Mouse (Mus musculus) adrenal gland, adult 18-20 months (tissue): Measurements from ENCODE around the gene 4930451I11Rik. TPM values are rescaled to one million over a fixed set of nuclear protein-coding genes. Genes with fewer than 3 reads are reported as not detected.

Experiments
- DNase-seq, 2 experiments: peaks; one replicate each; pipeline ENCODE4 v3.0.0; 2021 to 2022; ENCODE audit warnings: low spot score in 2 of 2
- long read RNA-seq, 2 experiments: library from polyadenylated mRNA; stranded (forward); transcript quantifications; one replicate each; pipeline ENCODE4 v2.0.0; 2021
- total RNA-seq, 2 experiments: library from RNA; stranded (reverse); gene quantifications; 1 replicate in 1 of 2; 2 replicates in 1 of 2; pipeline ENCODE4 v1.2.3; 2021

Gene 4930451I11Rik
- total RNA-seq = not detected
- long read RNA-seq, experiment 1 = 0 reads
- long read RNA-seq, experiment 2 = 0 reads

DNA sequence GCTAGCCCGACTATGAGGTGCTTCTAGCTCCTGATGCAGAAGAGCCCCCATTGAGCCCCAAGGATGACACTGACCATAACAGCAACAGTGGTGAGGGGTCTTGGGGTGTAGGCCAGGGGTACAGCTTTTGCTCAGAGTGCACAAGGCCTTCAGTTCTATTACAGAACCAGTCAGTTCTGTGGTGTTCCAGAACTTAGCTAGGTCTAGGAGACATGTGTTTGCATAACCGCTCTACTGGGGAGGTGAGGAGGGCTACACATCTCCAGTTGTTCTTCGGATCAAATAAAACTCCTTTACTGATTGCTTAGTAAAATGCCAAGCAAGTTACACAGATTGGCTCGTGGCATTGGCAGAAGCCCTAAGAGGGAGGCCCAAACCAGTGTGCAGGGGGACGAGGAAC is at the start of gene 4930451I11Rik:
TSS of gene 4930451I11Rik (minus strand) at position 101 of the 400 bp plus-strand sequence.
- no peak for DNase-seq

DNA sequence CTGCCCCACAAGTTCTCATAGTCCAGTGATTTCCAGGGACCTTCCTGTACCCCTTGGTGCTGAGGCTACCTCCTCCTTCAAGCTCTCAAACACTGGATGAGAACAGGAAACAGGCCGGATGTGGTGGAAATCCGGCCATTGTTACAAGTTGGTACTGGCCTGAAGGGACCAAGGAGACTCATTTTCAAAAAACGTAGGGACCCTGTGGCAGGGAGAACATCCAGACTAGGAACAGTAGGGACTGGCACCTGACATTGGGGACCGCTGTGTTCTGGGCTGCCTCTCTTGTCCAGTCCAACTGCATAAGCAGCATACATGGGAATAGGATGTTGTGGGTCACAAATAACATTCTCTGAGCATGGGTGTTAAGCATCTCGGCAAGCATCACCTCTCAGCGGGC is 49.6 kb upstream of the 4930451I11Rik start:
- no peak for DNase-seq

DNA sequence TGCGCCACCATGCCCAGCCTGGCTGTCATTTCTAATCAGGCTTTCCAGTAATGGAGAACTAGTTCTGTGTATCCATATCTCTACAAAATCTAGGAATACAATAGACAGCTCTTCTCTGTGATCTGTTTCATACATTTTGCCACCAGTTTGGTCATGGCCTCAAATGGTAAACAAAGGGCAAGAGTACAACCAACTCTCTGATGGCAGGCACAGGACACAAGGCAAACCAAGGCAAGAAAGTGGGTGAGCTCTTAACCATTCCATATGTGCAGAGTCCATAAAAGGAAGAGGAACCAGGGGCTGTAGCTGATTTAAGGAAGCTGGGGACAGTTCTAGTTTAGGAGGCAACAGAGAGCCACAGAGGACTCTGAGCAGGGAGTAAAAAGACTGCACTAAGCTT is 45.8 kb upstream of the 4930451I11Rik start:
- DNase-seq = no peak

DNA sequence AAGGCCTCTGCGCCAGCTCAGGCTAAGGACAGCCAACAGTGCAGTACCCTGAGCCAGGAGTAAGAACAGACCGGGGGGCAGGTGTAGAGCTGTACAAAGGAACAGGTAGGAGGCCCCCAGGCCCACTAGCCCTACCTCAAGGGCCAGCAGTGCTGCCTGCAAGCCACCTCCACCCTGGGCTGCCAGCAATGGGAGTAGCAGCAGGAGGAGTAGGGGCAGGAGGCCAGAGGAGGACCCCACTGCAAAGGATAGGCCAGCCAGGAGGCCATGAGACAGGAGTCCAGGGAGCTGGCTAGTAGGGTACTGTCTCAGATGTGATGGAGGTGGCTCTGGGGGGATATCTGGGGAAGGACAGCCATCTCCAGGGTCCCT is 39.1 kb upstream of the 4930451I11Rik start:
- no peak for DNase-seq

DNA sequence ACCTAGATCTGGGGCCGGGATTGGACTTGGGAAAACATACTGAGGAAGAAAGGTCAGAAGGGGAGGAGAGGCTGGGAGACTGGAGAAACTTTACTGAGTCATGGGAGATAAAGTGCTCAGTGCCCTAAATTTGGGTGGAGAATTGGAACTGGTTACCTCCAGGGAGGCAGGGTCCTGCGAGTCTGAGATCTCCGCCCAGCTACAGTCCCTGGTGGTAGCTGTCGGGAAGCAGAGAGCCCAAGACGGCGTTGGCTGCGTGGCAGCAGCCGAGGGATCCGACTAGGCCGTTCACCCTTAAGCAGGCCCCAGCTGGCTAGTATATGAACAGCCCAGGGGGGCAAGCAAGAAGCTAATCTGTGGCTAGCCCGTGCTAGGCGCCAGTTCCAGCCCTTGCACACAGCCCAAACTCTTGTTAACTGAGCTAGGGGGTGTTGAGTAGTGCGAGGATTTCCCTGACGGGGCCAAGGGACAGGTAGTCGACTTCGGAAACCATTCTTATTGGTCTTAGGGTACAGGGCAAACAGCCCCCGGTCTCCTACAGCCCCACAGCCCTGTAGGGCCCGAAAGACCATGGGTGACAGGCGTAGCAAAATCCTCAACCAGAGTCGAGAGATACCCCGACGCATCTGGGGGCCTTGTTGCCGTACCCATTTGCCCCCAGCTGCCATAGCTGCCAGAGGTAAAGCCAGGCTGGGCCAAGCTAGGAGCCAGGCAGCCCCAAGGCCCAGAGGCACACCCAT is 38.5 kb upstream of the 4930451I11Rik start:
- no peak for DNase-seq

DNA sequence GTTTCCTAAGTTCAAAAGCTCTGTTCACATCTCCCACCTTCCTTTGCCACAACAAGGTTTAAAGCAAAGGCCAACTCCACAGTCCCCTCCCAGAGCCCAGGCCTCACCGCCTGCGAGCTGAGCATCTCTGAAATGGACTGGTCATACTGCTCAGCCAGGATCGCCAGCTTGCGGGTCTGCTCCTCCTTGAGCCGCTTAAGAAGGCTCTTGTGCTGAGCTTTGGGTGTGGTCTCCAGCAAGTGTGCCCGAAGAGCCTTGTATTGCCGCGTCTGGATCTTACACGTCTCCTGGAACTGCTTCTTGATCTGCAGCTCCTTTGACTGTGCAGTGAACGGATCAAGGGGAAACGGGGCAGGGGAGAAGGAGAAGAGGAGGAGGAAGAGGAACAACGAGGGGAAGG is 36.6 kb upstream of the 4930451I11Rik start:
- DNase-seq = no peak

DNA sequence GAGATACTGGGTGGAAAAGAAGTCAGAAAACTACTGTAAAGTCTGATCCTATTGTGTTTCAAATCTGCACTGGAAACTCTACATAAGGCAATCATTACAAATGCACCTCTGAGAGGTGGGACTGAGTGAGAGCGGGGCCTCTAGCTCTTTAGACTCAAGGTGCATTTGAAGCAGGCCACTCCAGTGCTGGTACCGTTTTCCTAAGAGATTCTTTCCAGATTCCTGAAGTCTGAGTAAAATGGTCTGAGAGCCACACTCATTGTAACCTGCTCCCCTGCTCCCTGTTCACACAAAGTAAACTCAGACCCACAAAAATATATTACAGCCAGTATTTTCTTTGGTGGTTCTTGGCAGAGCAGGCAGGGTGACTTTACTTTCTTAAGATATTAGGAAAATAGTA is 36.1 kb upstream of the 4930451I11Rik start:
- no peak for DNase-seq

DNA sequence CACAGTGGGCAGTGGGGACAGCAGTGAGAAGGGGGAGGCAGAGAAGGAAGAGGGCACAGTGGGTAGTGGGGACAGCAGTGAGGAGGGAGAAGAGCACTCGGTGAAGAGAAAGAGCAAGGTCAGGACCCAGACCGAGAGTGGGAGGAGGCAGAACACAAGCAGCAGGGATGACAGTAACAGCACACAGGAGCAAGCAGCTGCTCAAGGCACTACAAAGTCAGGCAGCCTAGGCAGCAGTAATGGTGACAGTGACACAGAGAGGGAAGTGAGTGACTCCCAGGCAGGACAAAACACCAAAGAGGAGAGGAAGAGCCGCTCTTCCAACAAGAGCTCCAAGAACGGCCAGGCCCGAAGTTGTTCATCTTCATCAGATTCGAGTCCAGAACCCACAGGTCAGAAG is 32.4 kb upstream of the 4930451I11Rik start:
- no peak for DNase-seq

DNA sequence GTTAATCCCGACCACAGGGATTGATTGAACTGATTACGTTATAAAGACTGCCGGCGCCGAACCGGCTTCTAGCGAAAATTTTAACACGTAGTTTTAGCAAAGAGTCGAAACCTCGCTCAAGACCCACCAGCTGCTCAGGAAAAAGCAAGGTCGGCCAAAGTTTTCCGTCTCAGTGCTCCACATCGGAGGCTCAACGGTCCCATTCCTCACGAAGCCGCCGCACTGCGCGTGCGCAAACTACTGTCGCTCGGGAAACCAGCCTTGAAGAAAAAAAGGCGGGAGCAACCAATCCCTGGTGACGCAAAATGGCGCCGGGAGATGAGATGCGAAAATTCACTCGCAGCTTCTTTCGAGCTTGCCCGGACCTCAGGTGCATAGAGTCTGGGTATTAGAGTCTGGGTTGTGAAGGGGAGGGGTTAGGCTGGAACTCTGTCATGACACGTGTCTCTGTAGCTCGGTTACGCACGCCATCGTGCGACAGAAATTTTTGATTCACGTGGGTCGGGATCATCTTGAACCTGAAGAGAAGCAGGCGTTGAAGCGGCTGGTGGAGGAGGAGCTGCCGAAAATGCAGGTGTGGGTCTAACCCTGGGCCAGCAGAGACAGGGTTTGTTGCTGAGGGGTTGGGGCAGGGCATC is 30.8 kb upstream of the 4930451I11Rik start, which contains the start of gene Ino80e:
TSS of gene Ino80e (minus strand) at position 231 of the 638 bp plus-strand sequence.
- DNase-seq = peak; percentile 90 to 92

DNA sequence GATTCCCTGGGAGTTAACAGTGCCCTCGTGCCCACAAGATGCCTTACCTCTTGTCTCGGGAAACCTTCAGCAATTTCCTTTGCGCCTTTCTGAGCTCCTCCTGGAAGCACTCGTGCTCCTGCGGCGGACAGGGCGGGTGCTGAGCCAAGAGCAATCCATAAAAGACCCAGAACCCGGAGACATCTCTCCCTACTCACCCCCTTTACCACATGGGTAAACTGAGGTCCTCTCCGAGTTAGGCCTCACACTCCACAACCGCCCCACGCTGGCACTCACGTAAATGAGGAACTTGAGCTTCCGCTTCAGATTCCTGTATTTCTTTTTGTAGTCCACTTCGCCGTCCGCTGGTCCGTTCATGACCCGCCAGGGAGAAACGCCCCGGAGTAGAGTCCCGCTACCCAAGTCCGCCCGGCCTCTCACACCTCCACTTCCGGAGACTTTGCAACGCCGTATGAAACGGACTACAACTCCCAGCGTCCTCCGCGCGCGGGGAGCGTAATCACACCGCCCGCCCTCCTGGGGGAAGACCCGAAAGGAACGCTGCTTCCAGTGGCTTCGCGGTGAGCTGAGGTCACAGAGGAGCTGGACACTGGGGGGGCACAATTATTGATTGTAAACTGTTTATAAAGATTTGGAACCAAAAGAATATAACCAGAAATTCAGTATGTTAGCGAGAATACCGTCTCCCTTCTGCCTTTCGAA is 30.1 kb upstream of the 4930451I11Rik start, which contains the start of gene Hirip3:
TSS of gene Hirip3 (plus strand) at position 544 of the 702 bp plus-strand sequence.
- peak; percentile 92 to 93 for DNase-seq

DNA sequence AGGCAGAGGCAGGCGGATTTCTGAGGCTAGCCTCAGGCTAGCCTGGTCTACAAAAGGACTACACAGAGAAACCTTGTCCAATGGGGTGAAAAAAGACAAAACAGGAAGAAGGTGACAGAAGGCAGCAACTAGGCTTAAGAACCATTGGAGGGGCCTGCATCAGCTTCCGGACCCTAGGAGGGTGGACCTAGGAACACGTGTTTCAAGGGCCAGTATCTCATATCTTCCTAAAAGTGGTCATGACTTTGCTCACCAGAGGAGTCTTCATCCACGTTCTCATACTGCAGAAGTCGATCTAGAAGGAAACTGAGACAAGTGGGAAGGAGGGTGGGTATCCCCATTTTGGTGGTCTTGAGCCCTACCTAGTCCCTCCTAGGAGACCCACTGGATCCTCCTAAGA is 29.5 kb upstream of the 4930451I11Rik start:
- no peak for DNase-seq

DNA sequence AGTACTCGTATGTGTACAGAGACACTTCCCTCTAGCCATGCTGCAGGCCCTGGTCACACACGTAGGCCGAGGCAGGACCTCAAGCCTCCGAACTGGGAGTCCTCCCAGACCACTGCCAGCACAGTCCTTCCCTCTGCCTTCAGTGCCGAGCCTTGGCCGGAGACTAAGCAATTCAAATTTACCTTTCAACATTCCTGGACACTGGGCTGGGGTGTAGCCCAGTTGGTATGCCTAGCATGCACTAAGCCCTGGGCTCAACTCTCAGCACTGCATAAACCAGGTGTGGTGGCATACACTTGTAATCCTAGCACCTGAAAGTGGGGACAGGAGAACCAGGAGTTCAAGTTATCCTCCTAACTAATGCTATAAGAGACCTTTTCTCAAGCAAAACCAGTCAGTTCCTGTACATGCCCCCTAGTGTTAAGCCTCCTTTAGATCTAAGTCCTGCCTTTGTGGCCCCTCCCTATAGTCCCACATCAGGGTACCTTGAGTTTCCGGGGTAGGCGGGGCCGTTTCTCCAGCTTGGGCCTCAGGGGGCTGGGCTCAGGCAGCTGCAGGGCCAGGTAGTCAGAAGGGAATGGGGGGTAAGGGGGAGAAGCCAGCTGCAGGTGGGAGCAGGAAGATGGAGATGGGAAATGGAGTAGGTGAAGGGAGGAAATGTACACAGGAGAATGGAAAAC is 25.4 kb upstream of the 4930451I11Rik start:
- DNase-seq = no peak

DNA sequence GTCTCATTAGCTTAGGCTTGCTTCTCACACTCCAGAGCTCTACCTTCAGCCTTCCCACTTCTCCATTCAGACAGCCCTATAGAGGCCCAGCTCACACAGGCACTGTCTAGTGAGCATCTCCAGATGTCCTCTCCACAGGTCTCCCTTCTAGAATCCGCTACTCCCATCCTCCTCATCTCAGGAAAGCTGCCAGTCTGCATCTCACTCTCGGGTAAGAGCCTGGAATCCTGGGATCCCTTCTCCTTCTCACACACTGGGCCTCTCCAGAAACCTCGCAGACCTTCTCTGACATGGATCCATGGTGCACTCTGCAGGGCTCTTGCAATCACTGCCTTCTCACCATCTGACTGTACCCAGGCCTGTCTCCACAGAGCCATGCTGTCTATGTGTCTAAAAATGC is 24.2 kb upstream of the 4930451I11Rik start:
- no peak for DNase-seq

DNA sequence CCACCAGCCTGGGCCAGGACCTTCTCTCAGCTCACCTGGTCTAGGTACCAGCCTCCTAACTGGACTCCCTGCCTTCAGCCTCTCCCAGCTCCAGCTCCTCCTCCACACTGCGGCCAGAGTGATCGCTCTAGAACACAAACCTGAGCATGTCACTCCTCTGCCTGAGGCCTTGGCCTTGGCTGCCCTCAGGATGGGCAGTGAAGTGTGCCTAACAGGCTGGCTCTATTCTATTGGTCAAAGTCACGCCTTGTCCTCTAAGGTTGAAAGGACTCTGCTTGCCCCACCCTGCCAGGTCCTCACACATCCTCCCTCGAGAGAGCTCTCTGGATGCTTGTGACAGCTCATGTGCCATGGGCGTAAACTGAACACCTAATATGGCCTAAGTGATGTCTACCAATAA is 22.0 kb upstream of the 4930451I11Rik start:
- DNase-seq = no peak

DNA sequence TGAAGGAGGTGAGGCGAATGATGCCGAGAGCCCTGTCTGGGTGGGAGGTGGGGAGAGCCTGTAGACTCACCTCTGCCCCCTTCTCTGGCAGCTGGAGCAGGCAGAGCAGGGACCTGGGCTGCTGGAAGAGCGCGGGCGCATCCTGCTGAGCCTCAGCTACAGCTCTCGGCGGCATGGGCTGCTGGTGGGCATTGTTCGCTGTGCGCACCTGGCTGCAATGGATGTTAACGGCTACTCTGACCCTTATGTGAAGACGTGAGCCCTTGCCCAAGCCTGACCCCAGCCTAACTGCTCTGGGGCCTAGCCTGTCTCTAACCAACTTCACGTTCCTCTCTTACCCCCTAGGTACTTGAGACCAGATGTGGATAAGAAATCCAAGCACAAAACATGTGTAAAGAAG is 19.8 kb upstream of the 4930451I11Rik start:
- DNase-seq = no peak

DNA sequence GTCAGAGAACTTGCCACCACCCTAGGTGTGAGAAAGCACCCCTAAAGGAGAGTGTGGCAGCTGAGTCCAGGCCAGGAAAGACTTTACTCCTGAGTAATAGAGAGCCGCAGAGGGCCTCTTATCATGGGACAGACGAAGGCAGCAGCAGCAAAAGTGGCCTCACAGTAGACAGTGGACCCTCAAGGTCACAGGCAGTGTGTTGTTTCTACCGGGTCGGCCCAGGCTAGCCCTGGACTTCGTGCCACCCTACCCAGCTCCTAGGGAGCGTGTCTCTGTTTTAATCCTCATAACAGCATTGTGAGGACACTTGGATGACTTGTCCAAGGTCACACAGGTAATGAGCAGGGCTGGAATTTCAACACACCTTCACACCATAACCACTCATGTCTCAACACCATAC is 18.7 kb upstream of the 4930451I11Rik start:
- no peak for DNase-seq

DNA sequence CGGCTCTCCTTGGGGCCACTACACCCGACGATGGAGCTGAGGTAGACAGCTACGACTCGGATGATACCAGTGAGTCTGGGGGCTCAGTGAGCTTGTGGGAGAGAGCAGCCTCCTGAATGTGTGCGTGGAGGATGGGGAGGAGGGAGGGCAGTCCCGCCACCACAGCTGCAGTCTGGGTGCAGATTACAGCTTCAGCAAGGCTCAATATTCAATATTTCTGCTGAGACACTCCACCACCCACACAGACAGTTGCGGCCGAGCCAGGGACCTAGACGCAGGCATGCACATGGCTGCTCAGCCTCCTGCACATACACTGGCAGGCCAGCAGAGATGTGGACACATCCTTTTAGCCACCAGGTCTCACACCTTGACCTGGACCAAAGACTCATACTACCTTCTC is 17.4 kb upstream of the 4930451I11Rik start:
- DNase-seq = no peak

DNA sequence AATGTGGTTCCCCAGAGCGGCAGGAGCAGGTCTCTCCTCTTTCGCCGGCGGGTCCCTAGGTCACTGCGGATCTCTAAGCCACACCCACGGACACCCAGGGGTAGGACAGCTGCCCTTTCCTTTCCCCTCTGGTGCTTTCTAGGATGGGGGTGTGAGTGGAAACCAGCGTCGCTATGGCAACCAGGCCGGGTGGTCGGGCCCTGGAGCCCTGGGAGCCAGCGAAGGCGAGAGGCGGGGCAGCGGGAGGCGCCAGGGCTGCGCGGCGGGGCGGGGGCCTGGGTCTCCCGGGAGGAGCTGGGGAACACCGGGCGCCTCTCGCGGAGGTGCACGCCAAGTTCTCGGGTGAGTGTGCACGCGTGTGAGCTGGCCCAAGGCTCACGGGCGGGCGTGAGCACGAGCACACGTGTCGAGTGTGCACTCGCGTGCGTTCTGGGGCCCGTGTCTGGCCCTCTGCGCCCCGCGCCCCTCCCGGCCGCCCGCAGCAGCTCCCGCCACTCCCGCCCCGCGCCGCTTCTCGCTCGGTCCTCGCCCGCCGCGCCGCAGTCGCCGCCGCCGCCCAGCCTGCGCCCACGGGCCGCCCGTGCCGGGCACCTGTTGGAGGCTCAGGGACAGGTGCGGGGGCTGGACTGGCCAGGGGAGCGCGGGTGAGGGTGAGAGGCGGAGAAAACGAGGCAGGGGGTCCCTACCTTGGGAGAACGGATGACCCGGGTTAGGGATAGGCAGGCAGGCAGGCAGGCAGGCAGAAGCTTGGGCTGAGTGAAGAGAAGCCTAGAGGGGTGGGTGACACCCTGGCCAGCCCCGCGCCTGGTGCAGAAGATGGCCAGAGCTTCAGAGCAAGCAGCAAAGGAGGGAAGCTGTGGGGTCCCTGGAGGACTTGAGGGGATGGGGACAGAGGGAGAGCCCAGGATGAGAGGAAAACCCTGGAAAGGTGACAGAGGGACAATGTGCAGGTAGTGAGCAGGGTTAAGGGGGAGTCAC is 16.3 kb upstream of the 4930451I11Rik start:
- DNase-seq = no peak

DNA sequence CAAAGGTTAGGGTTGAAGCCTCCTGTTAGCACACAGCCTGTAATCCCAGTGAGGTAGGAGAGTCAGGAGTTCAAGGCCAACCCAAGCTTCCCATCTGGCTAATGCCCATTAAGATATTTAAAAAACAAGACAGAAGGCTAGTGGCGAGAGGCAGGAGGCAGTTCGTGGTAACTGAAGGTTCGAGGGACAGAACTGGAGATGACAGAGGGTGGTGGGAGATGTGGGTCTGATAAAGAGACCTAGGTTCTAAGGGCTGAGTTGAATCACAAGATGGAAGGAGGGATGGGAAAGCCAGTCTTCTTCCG is 15.6 kb upstream of the 4930451I11Rik start, which contains the start of gene Doc2a:
TSS of gene Doc2a (plus strand) at position 301 of the 305 bp plus-strand sequence.
- DNase-seq = no peak

DNA sequence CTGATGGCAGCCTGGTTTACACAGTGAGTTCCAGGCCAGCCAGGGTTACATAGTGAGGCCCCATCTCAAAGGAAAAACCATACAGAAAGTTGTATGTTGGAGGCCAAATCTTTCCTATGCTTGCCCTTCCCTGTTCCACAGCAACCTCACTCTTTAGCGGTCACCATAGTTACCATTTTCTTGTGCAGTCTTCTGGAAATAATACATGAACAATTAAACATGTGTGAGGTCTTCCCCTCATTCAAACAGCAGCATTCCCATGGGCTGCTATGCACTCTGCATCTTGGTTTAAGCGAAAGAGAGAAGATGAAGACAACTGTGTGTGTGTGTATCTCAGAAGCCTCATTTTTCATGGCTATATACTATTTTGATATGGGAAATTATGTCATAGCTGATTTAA is 14.1 kb upstream of the 4930451I11Rik start:
- DNase-seq = no peak
